17 mouse cellular contexts compared by ENCODE assay signal in genomic region chr2:156810716-156811115, GRCm38 (mm10). TPM values are rescaled to one million over a fixed set of nuclear protein-coding genes. Genes with fewer than 3 reads are reported as not detected.
DNase-seq lines count a peak whose midpoint lies in the region; ATAC-seq and TF ChIP-seq lines count a peak whose summit lies in the region.
"Had no signal": no experiment of that assay in that cellular context is flagged by ENCODE, and none has a peak within 500 bp of the region (broad histone marks: within the 10 kb centered on the region; RNA-seq: fewer than 3 reads in every experiment).

No protein-coding gene starts in this region.

- 0 out of 2 replicates have a peak, but pooled peaks have one; percentile 6 for TF ChIP-seq CTCF in stomach, postnatal 0 days (IDR thresholded peaks at IDR 0.05; ENCODE audit: low read depth)
- no peak for TF ChIP-seq CTCF in left cerebral cortex, adult 2 months (IDR thresholded peaks at IDR 0.05)

- WGBS in stomach, postnatal 0 days: 97% methylated on average over 10 of the region's 10 CpGs

- ATAC-seq in stomach, postnatal 0 days (ENCODE audit: low FRiP score, low TSS enrichment): no peak
- ATAC-seq: midbrain, embryonic 16.5 days had no signal

- no peaks in the 10 kb centered on the region for H3K9me3 ChIP-seq in stomach, postnatal 0 days (ENCODE audit: control insufficient read depth, low read length)
- H3K9me3 ChIP-seq: heart, embryonic 10.5 days; hindbrain, embryonic 13.5 days had no signal

- H3K27me3 ChIP-seq in stomach, postnatal 0 days (ENCODE audit: control insufficient read depth, insufficient read depth, low read length): no peaks in the 10 kb centered on the region
- H3K27me3 ChIP-seq: hindbrain, embryonic 13.5 days had no signal

- no peaks in the 10 kb centered on the region for H3K4me1 ChIP-seq in stomach, postnatal 0 days (replicated peaks; ENCODE audit: control insufficient read depth, insufficient read depth)

- no peak overlapping the region for H3K4me2 ChIP-seq in stomach, postnatal 0 days (replicated peaks; ENCODE audit: low read depth)
- H3K4me2 ChIP-seq: hindbrain, embryonic 13.5 days had no signal

- no peak overlapping the region for H3K4me3 ChIP-seq in stomach, postnatal 0 days (ENCODE audit: low read depth, low read length)
- no peak overlapping the region for H3K4me3 ChIP-seq in left cerebral cortex, adult 2 months
- H3K4me3 ChIP-seq: heart, embryonic 10.5 days; hindbrain, embryonic 13.5 days; megakaryocyte, embryonic 14.5 days had no signal

- no peak overlapping the region for H3K9ac ChIP-seq in stomach, postnatal 0 days (ENCODE audit: low read length)
- H3K9ac ChIP-seq: hindbrain, embryonic 13.5 days had no signal

- H3K27ac ChIP-seq in stomach, postnatal 0 days (replicated peaks): no peak overlapping the region
- H3K27ac ChIP-seq in left cerebral cortex, adult 2 months: no peak overlapping the region
- H3K27ac ChIP-seq: heart, embryonic 10.5 days; hindbrain, embryonic 13.5 days had no signal

- peak; percentile 49 for DNase-seq in kidney, adult 9 months
- no peak for DNase-seq in kidney, postnatal 4 days
- peak; percentile 43 for DNase-seq in NIH3T3 (ENCODE audit: low read depth)
- DNase-seq in kidney, postnatal 14 days: peak; percentile 25
- DNase-seq in stomach, postnatal 0 days (ENCODE audit: low spot score): no peak
- no peak for DNase-seq in c-Kit-positive CD71-positive TER-119-positive erythroid progenitor cells, embryonic 14.5 days (ENCODE audit: low spot score)
- DNase-seq in left cerebral cortex, adult 2 months (ENCODE audit: extremely low spot score in 1 of 2, low spot score in 2 of 2): no peak
- DNase-seq: adrenal gland, adult 2 months; cerebellum, postnatal 10 days; gastrocnemius, postnatal 25 days; layer of hippocampus, postnatal 36 days; liver; thymus, adult 2 months had no signal

- no peaks in the 10 kb centered on the region for H3K36me3 ChIP-seq in stomach, postnatal 0 days (ENCODE audit: control insufficient read depth, insufficient read depth, low read length)
- H3K36me3 ChIP-seq: heart, embryonic 10.5 days; hindbrain, embryonic 13.5 days had no signal

- intact Hi-C loops in left cerebral cortex, adult 2 months (cut with DNase I): no loop called here

- no peak for TF ChIP-seq EP300 in stomach, postnatal 0 days (optimal IDR thresholded peaks at IDR 0.05)

RNA-seq across cellular contexts. Expression of gene Tgif2, which starts 29.1 kb away (rescaled TPM):
- polyA plus RNA-seq in stomach, postnatal 0 days (2015; fragmentation: Nextera tagmentation; extraction: Ambion mirVana): 11.9 and 13.3 TPM in 2 replicates
- under 1 TPM; 0.68 to 0.89 TPM for total RNA-seq in left cerebral cortex, adult 2 months (2021)

RNA-seq across cellular contexts. Expression of gene Myl9, which starts 35.5 kb away (rescaled TPM):
- 2,268 and 2,333 TPM in 2 replicates for polyA plus RNA-seq in stomach, postnatal 0 days (2015; fragmentation: Nextera tagmentation; extraction: Ambion mirVana)
- total RNA-seq in left cerebral cortex, adult 2 months (2021): 10 to 100 TPM; 16.1 to 17.3 TPM

RNA-seq across cellular contexts. Expression of gene 4930518I15Rik, which starts 47.0 kb away (rescaled TPM):
- 2.4 and 2.7 TPM in 2 replicates for polyA plus RNA-seq in stomach, postnatal 0 days (2015; fragmentation: Nextera tagmentation; extraction: Ambion mirVana)
- 1 to 10 TPM; 2.8 TPM for total RNA-seq in left cerebral cortex, adult 2 months (2021)

RNA-seq across cellular contexts. Expression of gene Rab5if, which starts 52.2 kb away (rescaled TPM):
- 221 and 227 TPM in 2 replicates for polyA plus RNA-seq in stomach, postnatal 0 days (2015; fragmentation: Nextera tagmentation; extraction: Ambion mirVana)
- 10 to 100 TPM; 87.1 to 94.4 TPM for total RNA-seq in left cerebral cortex, adult 2 months (2021)

Comparison
In these comparisons a context has a peak if more than half of its experiments do, and no peak if none do; other contexts are left out.
1. DNase-seq: peak in kidney, adult 9 months (single experiment), NIH3T3 (single experiment) and kidney, postnatal 14 days (single experiment); none in kidney, postnatal 4 days (0 of 2), stomach, postnatal 0 days (single experiment), c-Kit-positive CD71-positive TER-119-positive erythroid progenitor cells, embryonic 14.5 days (single experiment) and left cerebral cortex, adult 2 months (0 of 2).